Mouse (Mus musculus): ENCODE results near the gene Hk1. TPM values are rescaled to one million over a fixed set of nuclear protein-coding genes. Genes with fewer than 3 reads are reported as not detected.

The Hk1 gene
- polyA plus RNA-seq, 1 experiment from 2014 or later: 97.0 TPM

DNA sequence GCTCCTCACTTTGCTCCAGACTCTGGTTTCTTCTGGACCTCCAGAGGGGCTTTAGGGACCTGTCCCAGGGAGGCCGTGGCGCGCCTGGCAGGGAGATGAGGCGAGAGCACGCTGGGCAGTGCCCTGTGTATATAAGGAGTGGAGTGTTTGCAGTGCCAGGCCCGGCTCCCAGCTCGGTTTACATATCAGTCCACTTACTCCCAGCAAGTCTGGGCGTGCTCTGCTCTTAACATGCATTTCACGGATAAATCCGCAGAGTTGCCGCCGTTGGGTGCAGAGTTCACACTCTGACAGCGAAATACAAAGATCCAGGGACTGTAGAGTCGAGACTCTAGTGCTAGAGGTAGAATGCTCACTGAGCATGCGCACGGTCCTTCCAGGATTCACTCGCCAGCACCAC lies 156.9 kb downstream of the Hk1 start:
- H3K36me3 ChIP-seq (ENCODE audit: control insufficient read depth, insufficient read depth, low read length): no peaks in the 10 kb centered on the region; the same call in 1 of the 2 replicates
- 0 out of 2 replicates have a peak, but pooled peaks cover 3% of the 10 kb centered on the region for H3K27me3 ChIP-seq (ENCODE audit: control insufficient read depth, insufficient read depth, low read length)
- no peak overlapping the region for H3K4me2 ChIP-seq
- H3K9me3 ChIP-seq (replicated peaks; ENCODE audit: control insufficient read depth, low read length): no peaks in the 10 kb centered on the region
- no peaks in the 10 kb centered on the region for H3K4me1 ChIP-seq (ENCODE audit: control insufficient read depth, insufficient read depth, low read length)
- H3K27ac ChIP-seq (ENCODE audit: low read depth, low read length): no peak overlapping the region
- no peak overlapping the region for H3K9ac ChIP-seq (ENCODE audit: low read depth, low read length)
- 74% methylated on average over 17 of the region's 17 CpGs for WGBS (ENCODE audit: insufficient replicate concordance)
- ATAC-seq (replicated peaks; ENCODE audit: insufficient number of reproducible peaks, low FRiP score, low TSS enrichment): no peak
- H3K4me3 ChIP-seq (ENCODE audit: low read depth, low read length): no peak overlapping the region

DNA sequence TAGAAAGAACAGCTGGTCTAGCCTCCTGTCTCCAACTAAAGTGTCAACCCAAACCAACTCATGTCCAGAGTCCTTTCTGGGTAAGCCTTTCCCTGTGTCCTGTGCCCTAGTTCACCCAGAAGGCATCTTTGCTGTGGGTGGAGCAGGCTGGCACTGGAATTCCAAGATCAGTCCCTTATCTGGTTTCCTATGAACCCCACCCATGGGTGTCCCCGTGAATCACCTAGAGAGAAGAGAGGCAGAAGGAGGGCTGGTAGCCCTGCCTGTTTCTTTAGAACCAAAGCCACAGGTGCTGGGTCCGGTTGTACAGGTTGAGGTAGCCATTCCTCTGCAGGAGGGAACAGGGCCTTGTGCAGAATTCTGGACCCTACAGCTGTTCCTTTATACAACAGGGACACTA lies 158.1 kb downstream of the Hk1 start:
- Histone ChIP-seq H3K4me3 (ENCODE audit: low read depth, low read length) (no peak overlapping the region), H3K4me2 (no peak overlapping the region), H3K4me1 (ENCODE audit: control insufficient read depth, insufficient read depth, low read length) (peaks cover 2% of the 10 kb centered on the region; the same call in 1 of the 2 replicates), H3K27me3 (ENCODE audit: control insufficient read depth, insufficient read depth, low read length) (0 out of 2 replicates have a peak, but pooled peaks cover 3% of the 10 kb centered on the region), H3K27ac (ENCODE audit: low read depth, low read length) (no peak overlapping the region), H3K9me3 (replicated peaks; ENCODE audit: control insufficient read depth, low read length) (no peaks in the 10 kb centered on the region), H3K36me3 (ENCODE audit: control insufficient read depth, insufficient read depth, low read length) (no peaks in the 10 kb centered on the region; the same call in 1 of the 2 replicates), H3K9ac (ENCODE audit: low read depth, low read length) (no peak overlapping the region)
- 66% methylated on average over 2 of the region's 2 CpGs for WGBS (ENCODE audit: insufficient replicate concordance)
- no peak for ATAC-seq (replicated peaks; ENCODE audit: insufficient number of reproducible peaks, low FRiP score, low TSS enrichment)

DNA sequence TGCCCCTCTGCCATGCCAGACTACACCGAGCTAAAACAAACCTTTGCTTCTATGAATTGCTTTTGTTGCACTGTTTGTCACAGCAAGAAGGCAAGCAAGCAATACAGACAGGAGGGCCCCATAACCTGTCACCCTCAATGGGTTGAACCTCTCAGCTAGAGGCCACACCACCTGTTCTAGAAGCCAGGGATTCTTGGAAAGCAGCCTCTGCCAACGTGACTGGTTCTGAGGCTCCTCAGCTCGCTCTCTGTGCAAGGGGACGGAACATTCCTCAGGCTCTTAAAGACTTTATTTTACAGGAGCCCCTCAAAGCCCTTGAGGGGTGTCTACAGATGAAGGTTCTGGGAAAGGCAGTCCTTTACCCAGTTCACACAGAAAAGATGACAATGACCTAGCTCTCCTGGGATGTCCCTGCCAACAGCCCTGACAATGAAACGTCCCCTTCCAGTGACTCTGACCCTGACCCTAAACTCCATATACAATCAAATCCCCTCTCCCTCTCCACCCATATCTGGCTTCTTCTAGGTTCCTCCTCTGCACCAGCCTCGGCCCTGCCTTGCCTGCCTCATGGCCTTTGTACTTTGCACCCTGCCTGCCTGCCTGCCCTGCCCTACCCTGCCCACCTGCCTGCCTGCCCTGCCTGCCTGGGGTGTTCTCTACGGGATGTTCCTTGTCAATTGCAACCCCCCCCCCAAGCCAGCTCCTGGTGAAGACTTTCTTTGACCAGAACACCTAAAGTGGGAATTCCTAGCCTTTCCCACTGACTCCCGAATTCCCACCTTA lies 158.8 kb downstream of the Hk1 start:
- H3K27ac ChIP-seq (ENCODE audit: low read depth, low read length): no peak overlapping the region
- peaks cover 2% of the 10 kb centered on the region; the same call in 1 of the 2 replicates for H3K4me1 ChIP-seq (ENCODE audit: control insufficient read depth, insufficient read depth, low read length)
- WGBS (ENCODE audit: insufficient replicate concordance): 69% methylated on average over 8 of the region's 8 CpGs
- H3K27me3 ChIP-seq (ENCODE audit: control insufficient read depth, insufficient read depth, low read length): no peaks in the 10 kb centered on the region
- no peaks in the 10 kb centered on the region for H3K9me3 ChIP-seq (replicated peaks; ENCODE audit: control insufficient read depth, low read length)
- no peak overlapping the region for H3K4me3 ChIP-seq (ENCODE audit: low read depth, low read length)
- no peak overlapping the region for H3K4me2 ChIP-seq
- no peak for ATAC-seq (replicated peaks; ENCODE audit: insufficient number of reproducible peaks, low FRiP score, low TSS enrichment)
- H3K9ac ChIP-seq (ENCODE audit: low read depth, low read length): no peak overlapping the region
- H3K36me3 ChIP-seq (ENCODE audit: control insufficient read depth, insufficient read depth, low read length): no peaks in the 10 kb centered on the region; the same call in 1 of the 2 replicates

Other genes starting within 250 kb of the Hk1 start
- gene Neurog3, start 246.8 kb downstream of the Hk1 start, polyA plus RNA-seq (2014; fragmentation: Nextera tagmentation; extraction: Ambion mirVana): 0.21 TPM in 1 of 2 replicates, not detected in the other
- gene Fam241b, start 236.0 kb downstream of the Hk1 start, polyA plus RNA-seq (2014; fragmentation: Nextera tagmentation; extraction: Ambion mirVana): 0.96 and 1.2 TPM in 2 replicates
- 2.8 and 5.0 TPM in 2 replicates for gene Tspan15, start 148.7 kb downstream of the Hk1 start, polyA plus RNA-seq (2014; fragmentation: Nextera tagmentation; extraction: Ambion mirVana)
- gene Tacr2, start 127.5 kb downstream of the Hk1 start, polyA plus RNA-seq (2014; fragmentation: Nextera tagmentation; extraction: Ambion mirVana): not detected in 2 replicates
- gene Hkdc1, start 42.6 kb upstream of the Hk1 start, polyA plus RNA-seq (2014; fragmentation: Nextera tagmentation; extraction: Ambion mirVana): 0.49 and 0.57 TPM in 2 replicates
- gene 4930507D05Rik, start 69.6 kb upstream of the Hk1 start, polyA plus RNA-seq (2014; fragmentation: Nextera tagmentation; extraction: Ambion mirVana): 0.54 and 1.0 TPM in 2 replicates
- gene Supv3l1, start 69.8 kb upstream of the Hk1 start, polyA plus RNA-seq (2014; fragmentation: Nextera tagmentation; extraction: Ambion mirVana): 31.9 and 32.5 TPM in 2 replicates
- gene Vps26a, start 106.9 kb upstream of the Hk1 start, polyA plus RNA-seq (2014; fragmentation: Nextera tagmentation; extraction: Ambion mirVana): 72.8 and 84.5 TPM in 2 replicates
- 6.7 and 9.1 TPM in 2 replicates for gene Srgn, start 147.5 kb upstream of the Hk1 start, polyA plus RNA-seq (2014; fragmentation: Nextera tagmentation; extraction: Ambion mirVana)
- gene Kif1bp, start 198.5 kb upstream of the Hk1 start, polyA plus RNA-seq (2014; fragmentation: Nextera tagmentation; extraction: Ambion mirVana): 31.1 and 34.0 TPM in 2 replicates
- 20.8 and 21.4 TPM in 2 replicates for gene Ddx21, start 222.4 kb upstream of the Hk1 start, polyA plus RNA-seq (2014; fragmentation: Nextera tagmentation; extraction: Ambion mirVana)

Measured in heart, embryonic 11.5 days (tissue).